12 mouse cellular contexts compared by ENCODE assay signal in the genomic region with DNA sequence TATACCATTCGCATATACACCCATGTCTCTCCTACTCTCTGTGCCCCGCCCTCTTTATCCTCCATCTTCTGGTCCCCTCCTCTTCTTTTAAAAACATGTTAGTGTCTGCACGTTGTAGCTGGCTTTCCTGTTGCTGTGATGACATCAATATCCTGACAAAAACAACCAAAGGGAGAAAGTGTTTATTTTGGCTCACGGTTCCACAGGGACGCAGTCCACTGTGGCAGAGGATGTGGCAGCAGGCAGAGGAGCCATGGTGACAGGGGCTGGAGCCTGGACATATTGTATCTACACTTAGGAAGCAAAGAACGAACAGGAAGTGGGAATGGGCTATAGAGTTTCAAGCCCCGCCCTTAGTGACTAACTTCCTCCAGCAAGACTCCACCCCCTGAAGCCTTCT. TPM values are rescaled to one million over a fixed set of nuclear protein-coding genes. Genes with fewer than 3 reads are reported as not detected.
"Had no signal": no experiment of that assay in that cellular context is flagged by ENCODE, and none has a peak within 500 bp of the region (broad histone marks: within the 10 kb centered on the region; RNA-seq: fewer than 3 reads in every experiment).

No protein-coding gene starts in this region.

- H3K9me3 ChIP-seq: lung, embryonic 15.5 days; midbrain, embryonic 13.5 days; midbrain, embryonic 15.5 days; neural tube, embryonic 12.5 days; stomach, embryonic 15.5 days had no signal

- H3K36me3 ChIP-seq: lung, embryonic 15.5 days; midbrain, embryonic 13.5 days; midbrain, embryonic 15.5 days; neural tube, embryonic 12.5 days; stomach, embryonic 15.5 days had no signal

- H3K9ac ChIP-seq: lung, embryonic 15.5 days; midbrain, embryonic 13.5 days; midbrain, embryonic 15.5 days; neural tube, embryonic 12.5 days; stomach, embryonic 15.5 days had no signal

- H3K4me1 ChIP-seq: midbrain, embryonic 13.5 days; neural tube, embryonic 12.5 days had no signal

- H3K27me3 ChIP-seq: lung, embryonic 15.5 days; midbrain, embryonic 13.5 days; midbrain, embryonic 15.5 days; neural tube, embryonic 12.5 days; stomach, embryonic 15.5 days had no signal

- H3K4me2 ChIP-seq: lung, embryonic 15.5 days; midbrain, embryonic 13.5 days; midbrain, embryonic 15.5 days; neural tube, embryonic 12.5 days; stomach, embryonic 15.5 days had no signal

- H3K4me3 ChIP-seq: lung, embryonic 15.5 days; megakaryocyte, embryonic 14.5 days; midbrain, embryonic 13.5 days; midbrain, embryonic 15.5 days; neural tube, embryonic 12.5 days; stomach, embryonic 15.5 days had no signal

- H3K27ac ChIP-seq: lung, embryonic 15.5 days; macrophage; midbrain, embryonic 13.5 days; midbrain, embryonic 15.5 days; neural tube, embryonic 12.5 days; stomach, embryonic 15.5 days; stomach, postnatal 0 days had no signal

RNA-seq across cellular contexts. Expression of a gene that starts 36.1 kb away (rescaled TPM):
- polyA plus RNA-seq: lung, embryonic 15.5 days; lung, postnatal 0 days; macrophage; midbrain, embryonic 13.5 days; midbrain, embryonic 15.5 days; midbrain, postnatal 0 days; neural tube, embryonic 12.5 days; neural tube, embryonic 14.5 days; spleen, adult 2 months; stomach, embryonic 15.5 days; stomach, postnatal 0 days had no signal
